Mouse (Mus musculus): ENCODE measurements around the gene Eif4g1.

Eif4g1 gene

GRCm38 (mm10) chr16:20706407-20707055, 38.4 kb downstream of the Eif4g1 start:
- peak; percentile 79 for DNase-seq (ENCODE audit: low spot score)

GRCm38 (mm10) chr16:20708220-20708938, 40.3 kb downstream of the Eif4g1 start:
- no peak for DNase-seq (ENCODE audit: low spot score)

DNA sequence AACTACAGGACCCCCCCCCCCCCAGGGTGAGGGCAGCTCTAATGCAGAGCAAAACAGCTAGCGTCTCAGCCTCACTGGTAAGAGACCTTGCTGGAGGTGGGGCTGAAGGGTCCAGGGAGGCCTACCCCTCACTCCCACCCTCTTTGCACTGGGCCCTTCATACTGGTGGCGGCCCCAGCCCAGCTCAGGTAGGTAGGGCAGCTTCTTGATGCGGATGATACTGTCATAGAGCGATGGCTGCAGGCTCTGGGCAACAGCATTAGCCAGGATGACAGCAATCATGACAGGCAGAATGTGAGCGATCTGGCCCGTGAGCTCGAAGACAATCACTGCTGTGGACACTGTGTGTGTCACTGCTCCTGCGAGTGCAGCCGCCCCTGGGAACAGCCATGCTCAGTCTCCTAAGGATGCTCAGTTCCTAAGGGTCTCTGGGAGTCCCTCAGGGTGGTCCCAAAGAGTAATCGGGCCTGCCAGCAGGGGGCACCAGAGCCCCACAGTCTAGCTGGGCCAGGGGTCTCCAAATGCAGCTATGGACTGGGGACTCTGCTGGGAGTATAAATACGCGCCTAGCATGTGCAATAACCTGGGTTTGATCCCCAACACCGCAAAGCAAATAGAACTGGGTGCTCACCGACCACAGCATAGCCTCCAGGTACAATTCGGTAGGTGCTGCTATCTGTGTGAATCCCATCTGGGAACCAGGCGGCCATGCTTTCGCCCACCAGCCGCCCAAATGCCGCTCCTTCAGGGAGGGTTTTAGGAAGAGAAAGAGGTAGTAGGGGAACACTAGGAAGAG, 41.0 kb downstream of the Eif4g1 start:
- peak; percentile 65 for DNase-seq (ENCODE audit: low spot score)

- DNase-seq (ENCODE audit: low spot score): no peak
These were observed 42.3 kb downstream of the Eif4g1 start for GRCm38 (mm10) chr16:20710370-20710769.

DNA sequence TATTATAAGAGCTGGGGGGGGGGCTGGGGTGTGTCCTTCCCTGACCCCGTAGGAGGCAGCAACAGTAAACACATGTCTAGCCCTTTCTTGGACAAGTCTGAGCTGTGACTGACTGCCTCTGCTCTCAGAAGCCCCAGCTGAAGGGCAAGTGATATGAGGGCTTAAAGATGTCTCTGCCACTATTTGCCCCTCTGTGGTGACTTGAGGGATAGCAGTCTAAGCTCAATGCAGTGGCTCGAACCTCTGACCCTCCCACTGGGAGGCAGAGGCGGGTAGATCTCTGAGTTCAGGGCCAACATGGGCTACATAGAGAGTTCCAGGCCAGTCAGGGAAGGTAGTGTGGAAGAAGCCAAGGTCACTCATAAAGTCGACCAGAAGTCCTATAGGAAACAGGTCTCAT, 42.7 kb downstream of the Eif4g1 start:
- DNase-seq (ENCODE audit: low spot score): no peak

DNA sequence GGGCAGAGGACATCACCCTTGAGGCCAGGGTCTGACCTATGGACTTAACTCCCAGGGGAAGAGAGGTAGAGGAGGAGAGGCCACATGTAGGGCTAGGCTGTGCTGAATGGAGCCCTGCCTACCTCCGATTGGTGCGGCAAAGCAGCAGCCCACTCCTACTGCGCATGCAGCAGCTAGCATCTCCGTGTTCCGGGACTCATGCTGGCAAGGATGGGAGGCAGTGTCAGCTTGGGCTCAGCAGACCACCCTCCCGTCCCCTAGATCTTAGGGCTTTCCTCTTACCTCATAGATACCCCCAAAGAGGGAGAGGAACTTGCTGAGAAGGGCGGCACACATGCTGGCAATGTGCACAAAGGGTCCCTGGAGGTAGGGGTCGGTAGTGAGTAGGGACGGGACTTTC, 44.1 kb downstream of the Eif4g1 start:
- DNase-seq (ENCODE audit: low spot score): no peak

- DNase-seq (ENCODE audit: low spot score): no peak
These were observed 44.8 kb downstream of the Eif4g1 start for GRCm38 (mm10) chr16:20712889-20713288.

- peak; percentile 74 for DNase-seq (ENCODE audit: low spot score)
These were observed 46.4 kb downstream of the Eif4g1 start for GRCm38 (mm10) chr16:20714307-20715080.

GRCm38 (mm10) chr16:20715161-20715560, 47.0 kb downstream of the Eif4g1 start:
- DNase-seq (ENCODE audit: low spot score): no peak

- no peak for DNase-seq (ENCODE audit: low spot score)
These were observed 47.5 kb downstream of the Eif4g1 start for GRCm38 (mm10) chr16:20715566-20715965.

GRCm38 (mm10) chr16:20715976-20716840, 48.1 kb downstream of the Eif4g1 start:
- DNase-seq (ENCODE audit: low spot score): peak; percentile 89

DNA sequence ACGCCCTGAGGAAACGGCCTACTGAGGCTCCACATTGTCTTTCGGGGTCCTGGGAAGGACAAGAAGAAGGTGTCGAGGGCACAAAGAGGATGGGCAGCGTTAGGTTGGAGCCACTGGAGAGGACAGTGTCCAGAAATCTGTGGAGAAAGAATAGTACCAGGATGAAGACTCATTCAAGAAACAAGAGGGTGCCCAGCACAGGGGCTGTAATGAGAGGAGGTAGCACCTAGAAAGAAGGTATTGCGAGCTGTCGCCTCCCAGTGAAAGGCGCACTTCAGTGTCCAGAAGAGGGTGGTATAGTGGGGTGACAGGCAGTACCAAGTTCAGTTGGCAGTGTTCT, 48.7 kb downstream of the Eif4g1 start:
- DNase-seq (ENCODE audit: low spot score): no peak

- peak; percentile 98 for DNase-seq (ENCODE audit: low spot score)
These were observed 49.3 kb downstream of the Eif4g1 start, which contains the start of the genes Polr2h and Clcn2 for GRCm38 (mm10) chr16:20717181-20717977. Gene Polr2h, plus strand, starts transcription at chr16:20717665. Gene Clcn2, minus strand, starts transcription at chr16:20717746.

DNA sequence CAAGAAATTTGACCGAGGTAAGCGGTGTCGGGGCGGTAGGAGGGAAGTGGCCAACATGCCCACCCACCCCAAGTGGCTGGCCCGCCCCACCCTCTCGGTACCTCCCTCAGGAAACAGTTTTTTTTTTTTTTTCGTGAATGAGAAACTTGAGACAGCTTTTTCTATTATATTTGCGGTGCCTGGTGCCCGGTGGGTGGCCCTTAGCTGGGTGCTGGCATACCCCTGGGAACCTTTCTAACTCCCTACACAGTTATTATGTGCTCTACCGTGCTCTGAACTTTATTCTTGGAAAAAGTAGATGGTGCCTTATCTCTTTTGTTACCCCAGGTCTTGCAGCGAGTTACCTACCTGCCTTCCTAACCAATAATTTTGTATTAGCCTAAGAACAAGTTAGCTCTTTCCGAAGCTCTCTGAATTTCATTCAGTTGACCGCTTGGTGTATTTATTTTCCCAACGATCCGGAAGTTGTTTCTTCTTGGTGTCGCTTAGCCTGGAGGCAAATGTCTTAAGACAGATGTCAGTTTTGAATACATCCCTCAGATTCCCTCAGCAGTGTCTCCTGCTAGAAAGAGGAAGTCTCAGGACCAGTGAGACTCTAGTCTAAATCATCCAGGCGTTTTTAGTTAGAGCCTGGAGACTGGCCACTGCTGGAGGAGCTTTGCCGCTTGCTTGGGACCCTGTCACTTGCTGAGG, 50.0 kb downstream of the Eif4g1 start:
- no peak for DNase-seq (ENCODE audit: low spot score)

GRCm38 (mm10) chr16:20721808-20722207, 53.7 kb downstream of the Eif4g1 start:
- DNase-seq (ENCODE audit: low spot score): no peak

DNA sequence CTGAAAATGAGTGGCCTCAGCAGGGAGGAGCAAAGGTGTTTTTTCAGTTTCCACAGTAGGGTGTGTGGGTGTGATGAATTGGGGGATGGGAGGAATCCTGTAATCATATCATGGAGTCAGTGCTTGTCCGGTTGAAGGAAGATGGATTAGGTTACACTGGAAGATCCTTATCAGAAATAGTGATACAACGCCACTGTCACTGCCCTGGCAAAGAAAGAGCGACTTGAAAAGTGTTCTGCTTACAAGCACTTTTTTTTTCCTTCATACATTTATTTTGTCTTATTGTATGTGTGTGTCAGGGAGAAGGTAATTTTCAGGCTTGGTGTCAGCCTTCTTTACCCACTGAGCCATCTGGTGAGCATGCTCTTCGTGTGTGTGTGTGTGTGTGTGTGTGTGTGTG, 54.6 kb downstream of the Eif4g1 start:
- DNase-seq (ENCODE audit: low spot score): no peak

DNA sequence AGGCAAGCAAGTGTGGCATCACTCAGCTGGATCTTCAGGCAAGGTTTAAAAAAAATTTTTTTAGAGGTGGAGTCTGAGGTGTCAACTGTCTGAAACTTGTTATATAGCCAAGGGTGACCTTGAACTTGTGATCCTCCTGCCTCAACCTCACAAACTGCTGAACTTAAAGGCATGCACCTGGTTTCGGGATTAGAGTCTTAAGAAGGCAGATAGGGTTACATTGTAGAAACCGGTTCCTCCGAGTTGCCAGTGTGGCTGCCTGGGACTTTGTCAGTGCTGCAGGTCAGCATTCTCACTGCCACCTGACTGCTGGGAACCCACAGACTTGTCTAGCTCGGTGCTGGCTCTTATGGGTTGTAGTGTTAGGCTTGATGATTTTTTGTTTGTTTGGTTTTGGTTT, 55.1 kb downstream of the Eif4g1 start:
- no peak for DNase-seq (ENCODE audit: low spot score)

DNA sequence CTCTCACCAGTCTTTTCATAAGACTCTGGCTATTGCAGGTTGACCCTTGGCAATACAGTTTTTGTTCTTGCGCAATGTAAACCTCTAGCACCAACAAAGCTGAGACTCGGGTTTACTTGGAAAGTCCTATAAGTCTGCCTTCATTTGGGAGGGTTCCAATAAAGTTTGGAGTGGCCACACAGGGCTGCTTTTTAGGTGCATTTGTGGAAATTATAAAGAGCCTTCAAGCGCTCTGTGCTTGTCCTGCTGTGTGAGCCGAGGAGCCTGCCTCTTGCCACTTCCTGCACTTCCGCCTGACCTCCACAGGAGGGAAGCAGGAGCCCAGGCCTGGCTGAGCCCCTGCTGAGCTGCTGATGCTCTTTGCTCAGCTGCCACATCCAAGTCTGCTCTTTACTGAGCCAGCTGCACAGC, 56.2 kb downstream of the Eif4g1 start:
- DNase-seq (ENCODE audit: low spot score): peak; percentile 75

DNA sequence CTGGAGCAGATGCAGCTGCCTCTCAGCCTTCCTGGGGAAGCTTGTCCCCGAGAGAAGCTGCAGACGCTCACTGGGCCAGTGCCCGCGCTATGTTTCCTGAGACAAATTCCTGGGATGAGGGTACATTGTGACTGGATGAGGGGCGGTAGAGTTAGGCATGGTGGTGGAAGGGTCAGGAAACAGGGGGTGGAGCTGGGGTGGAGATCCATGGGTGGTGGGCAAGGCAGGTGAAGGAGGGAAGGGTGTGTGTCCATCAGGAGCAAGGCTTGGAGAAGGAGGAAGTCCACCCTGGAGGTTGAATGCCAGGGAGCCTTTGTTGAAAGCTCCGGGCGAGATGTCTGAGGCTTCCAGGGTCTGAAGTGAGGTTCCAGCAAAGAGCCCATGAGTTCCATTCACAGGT, 57.2 kb downstream of the Eif4g1 start:
- DNase-seq (ENCODE audit: low spot score): no peak

GRCm38 (mm10) chr16:20725750-20726149, 57.6 kb downstream of the Eif4g1 start:
- DNase-seq (ENCODE audit: low spot score): no peak
